Mouse (Mus musculus) forebrain, embryonic 10.5 days (tissue): ENCODE measurements at regions not wholly inside any gene's neighbourhood (a gene's known extent, or its start where the extent isn't known, plus 50 kb on each side); places are given as distances from the start of the nearest gene placed in this dataset.
"Not testable (repeated sequence)": the region's sequence is repeated elsewhere in the genome, so short reads cannot be mapped to it uniquely, and the experiment has no call there.

Experiments
- DNase-seq: peaks from one replicate; pipeline ENCODE4 v3.0.0-alpha.2; 2017; ENCODE audit warnings: low spot score; ENCODE audit errors: extremely low spot score
- H3K27ac ChIP-seq: fragments of 300-500 bp; sonication (generic); 2 replicates; pipeline ENCODE4 v1.5.1; 2016; ENCODE audit warnings: mild to moderate bottlenecking
- H3K27me3 ChIP-seq: fragments of 300-500 bp; sonication (generic); 2 replicates; pipeline ENCODE4 v1.6.1; 2016; ENCODE audit warnings: mild to moderate bottlenecking; ENCODE audit not compliant: poor library complexity, severe bottlenecking
- H3K36me3 ChIP-seq: fragments of 300-500 bp; sonication (generic); replicated peaks from 2 replicates; pipeline ENCODE4 v1.6.1; 2016; ENCODE audit warnings: mild to moderate bottlenecking, moderate library complexity
- H3K4me1 ChIP-seq: fragments of 300-500 bp; sonication (generic); 2 replicates; pipeline ENCODE4 v1.6.1; 2016
- H3K4me3 ChIP-seq: fragments of 300-500 bp; sonication (generic); 2 replicates; pipeline ENCODE4 v1.5.1; 2016; ENCODE audit warnings: mild to moderate bottlenecking, moderate library complexity
- H3K9me3 ChIP-seq: fragments of 300-500 bp; sonication (generic); 2 replicates; pipeline ENCODE4 v1.6.1; 2016; ENCODE audit warnings: mild to moderate bottlenecking, moderate library complexity
- WGBS: fragments of 180-500 bp; shearing (Covaris S2); methylation state at CpG from one replicate; pipeline ENCODE4 v1.1.7; 2016; 5-methylcytosine and 5-hydroxymethylcytosine counted together

GRCm38 (mm10) chr3:3302657-3303056 lies 2447.9 kb upstream of the Gm8797 start:
- H3K36me3 ChIP-seq, H3K4me3 ChIP-seq, H3K4me1 ChIP-seq, H3K27ac ChIP-seq, H3K27me3 ChIP-seq: not testable (repeated sequence)
- WGBS, result 33% methylated on average over 6 of the region's 6 CpGs
- peak; percentile 21 for DNase-seq
- H3K9me3 ChIP-seq, result peaks cover 86% of the 10 kb centered on the region

- Histone ChIP-seq H3K36me3 (no peaks in the 10 kb centered on the region), H3K9me3 (peaks cover 46% of the 10 kb centered on the region), H3K27me3 (no peaks in the 10 kb centered on the region), H3K4me1 (no peaks in the 10 kb centered on the region), H3K27ac (no peak overlapping the region), H3K4me3 (0 out of 2 replicates have a peak overlapping the region, but pooled peaks have one; percentile 12)
- WGBS, result 62% methylated on average over 14 of the region's 14 CpGs
- no peak for DNase-seq
Measured at GRCm38 (mm10) chr3:3308461-3308860, 2442.1 kb upstream of the Gm8797 start.

- H3K27me3 ChIP-seq, result no peaks in the 10 kb centered on the region
- H3K4me3 ChIP-seq, result 0 out of 2 replicates have a peak overlapping the region, but pooled peaks have one; percentile 12
- no peak overlapping the region for H3K27ac ChIP-seq
- no peaks in the 10 kb centered on the region for H3K4me1 ChIP-seq
- no peaks in the 10 kb centered on the region for H3K36me3 ChIP-seq
- peaks cover 43% of the 10 kb centered on the region for H3K9me3 ChIP-seq
- no peak for DNase-seq
- WGBS, result 61% methylated on average over 18 of the region's 18 CpGs
Measured at GRCm38 (mm10) chr3:3308996-3309395, 2441.6 kb upstream of the Gm8797 start.

- 49% methylated on average over 1 of the region's 1 CpGs for WGBS
Measured at GRCm38 (mm10) chr3:3310811-3311210, 2439.8 kb upstream of the Gm8797 start.

GRCm38 (mm10) chr3:3349634-3350033 lies 2401.0 kb upstream of the Gm8797 start:
- DNase-seq, result no peak
- no peaks in the 10 kb centered on the region for H3K4me1 ChIP-seq
- H3K4me3 ChIP-seq, result no peak overlapping the region
- H3K36me3 ChIP-seq, result no peaks in the 10 kb centered on the region
- no peak overlapping the region for H3K27ac ChIP-seq
- peaks cover 28% of the 10 kb centered on the region for H3K9me3 ChIP-seq
- WGBS, result 61% methylated on average over 5 of the region's 5 CpGs
- H3K27me3 ChIP-seq, result no peaks in the 10 kb centered on the region

More at GRCm38 (mm10) chr3:3310811-3311210, 2439.8 kb upstream of the Gm8797 start:
- Histone ChIP-seq H3K27me3 (no peaks in the 10 kb centered on the region), H3K4me1 (no peaks in the 10 kb centered on the region), H3K4me3 (no peak overlapping the region), H3K27ac (no peak overlapping the region), H3K36me3 (no peaks in the 10 kb centered on the region), H3K9me3 (peaks cover 30% of the 10 kb centered on the region)
- no peak for DNase-seq

- not testable (repeated sequence) for H3K4me3 ChIP-seq, DNase-seq, H3K27me3 ChIP-seq, H3K36me3 ChIP-seq, H3K27ac ChIP-seq, H3K9me3 ChIP-seq, H3K4me1 ChIP-seq
Measured at GRCm38 (mm10) chr3:3370859-3371258, 2379.7 kb upstream of the Gm8797 start.

- H3K27me3 ChIP-seq, result no peaks in the 10 kb centered on the region; the same call in 1 of the 2 replicates
- no peak overlapping the region for H3K27ac ChIP-seq
- no peaks in the 10 kb centered on the region for H3K9me3 ChIP-seq
- H3K36me3 ChIP-seq, result no peaks in the 10 kb centered on the region
- H3K4me3 ChIP-seq, result no peak overlapping the region
- peaks cover 4% of the 10 kb centered on the region; the same call in 1 of the 2 replicates for H3K4me1 ChIP-seq
- WGBS, result 23% methylated on average over 3 of the region's 3 CpGs
- peak; percentile 40 for DNase-seq
Measured at GRCm38 (mm10) chr3:3388056-3388770, 2362.4 kb upstream of the Gm8797 start.
